Mouse (Mus musculus): ENCODE measurements at regions not wholly inside any gene's neighbourhood (a gene's known extent, or its start where the extent isn't known, plus 50 kb on each side); places are given as distances from the start of the nearest gene placed in this dataset.

DNA sequence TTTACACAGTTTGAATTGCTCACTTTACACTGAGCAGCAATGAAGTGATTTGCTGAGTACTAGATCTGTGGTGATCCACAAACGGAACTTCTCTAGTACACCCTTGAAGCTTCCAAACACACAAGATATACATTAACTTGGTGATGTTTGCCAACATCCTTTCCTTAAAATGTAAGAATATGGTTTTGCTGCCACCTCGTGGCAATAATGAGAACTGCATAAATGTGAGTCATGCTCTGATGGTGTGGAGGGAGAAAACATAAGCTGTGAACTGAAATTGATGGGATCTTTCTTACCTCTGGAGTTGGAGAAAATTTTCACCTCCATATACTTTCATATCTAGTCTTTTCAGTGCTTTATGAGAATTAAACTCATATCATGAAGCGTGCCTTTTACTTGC, 51.6 kb downstream of the Bex3 start:
- DNase-seq: peak in 1 of 2 experiments; percentile 60

GRCm38 (mm10) chrX:136365809-136366208, 95.8 kb downstream of the Bex3 start:
- no peak for DNase-seq
